Mouse (Mus musculus): ENCODE results near the gene BC049352.

GRCm38 (mm10) chr9:45188570-45189563, 7.1 kb downstream of the BC049352 start:
- TF ChIP-seq POLR2A (IDR thresholded peaks at IDR 0.05; ENCODE audit: borderline replicate concordance, control insufficient read depth, low read depth, low read length) (no peak), CTCF (IDR thresholded peaks at IDR 0.05; ENCODE audit: control insufficient read depth, insufficient read depth, low read length) (no peak)
